Mouse (Mus musculus): Measurements from ENCODE around the gene Serpinb9e. TPM values are rescaled to one million over a fixed set of nuclear protein-coding genes. Genes with fewer than 3 reads are reported as not detected.
"Not testable (repeated sequence)": the region's sequence is repeated elsewhere in the genome, so short reads cannot be mapped to it uniquely, and the experiment has no call there.

Gene Serpinb9e
- total RNA-seq (2015; ENCODE audit: low replicate concordance) (not detected in 2 replicates), total RNA-seq (2017; ENCODE audit: low replicate concordance) (not detected in 2 replicates)

- ATAC-seq (replicated peaks; ENCODE audit: low FRiP score, poor library complexity, severe bottlenecking), result not testable (repeated sequence)
These were observed at the start of gene Serpinb9e for GRCm38 (mm10) chr13:33249312-33249711. Gene Serpinb9e, plus strand, starts transcription at chr13:33249612.

- ATAC-seq (replicated peaks; ENCODE audit: low FRiP score, poor library complexity, severe bottlenecking), result no peak
These were observed 49.7 kb upstream of the Serpinb9e start for GRCm38 (mm10) chr13:33199740-33200139.

DNA sequence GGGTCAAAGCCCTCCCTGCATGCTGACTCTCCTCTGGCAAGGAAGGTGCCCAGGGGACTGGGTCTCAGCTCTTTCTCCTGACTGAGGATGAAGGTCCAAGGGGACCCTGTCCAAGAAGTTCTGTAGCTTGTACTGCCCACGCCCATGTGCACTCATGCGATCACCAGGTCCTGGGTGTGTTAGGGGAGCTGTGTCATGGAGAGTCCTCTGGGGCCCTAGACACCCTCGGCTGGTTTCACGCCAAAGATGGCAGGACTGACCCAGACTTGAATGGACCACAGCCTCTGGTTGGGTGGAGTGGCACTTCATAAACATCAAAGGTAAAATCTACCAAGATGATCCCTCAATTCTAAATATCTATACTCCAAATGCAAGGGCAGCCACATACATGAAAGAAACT, 59.2 kb downstream of the Serpinb9e start:
- ATAC-seq (replicated peaks; ENCODE audit: low FRiP score, poor library complexity, severe bottlenecking), result not testable (repeated sequence)

Other genes starting within 250 kb of the Serpinb9e start
- gene Serpinb9, start 246.4 kb upstream of the Serpinb9e start, total RNA-seq (2015; ENCODE audit: low replicate concordance), result 10.9 and 13.3 TPM in 2 replicates
- gene Serpinb9, start 246.4 kb upstream of the Serpinb9e start, total RNA-seq (2017; ENCODE audit: low replicate concordance), result 10.1 and 11.4 TPM in 2 replicates
- 0.63 TPM in 1 of 2 replicates, not detected in the other for gene Serpinb9b, start 222.2 kb upstream of the Serpinb9e start, total RNA-seq (2015; ENCODE audit: low replicate concordance)
- not detected in 2 replicates for gene Serpinb9b, start 222.2 kb upstream of the Serpinb9e start, total RNA-seq (2017; ENCODE audit: low replicate concordance)
- not detected in 2 replicates for gene Serpinb1b, start 171.0 kb upstream of the Serpinb9e start, total RNA-seq (2015; ENCODE audit: low replicate concordance)
- not detected in 2 replicates for gene Serpinb1b, start 171.0 kb upstream of the Serpinb9e start, total RNA-seq (2017; ENCODE audit: low replicate concordance)
- gene Serpinb9c, start 89.9 kb upstream of the Serpinb9e start, total RNA-seq (2015; ENCODE audit: low replicate concordance), result not detected in 2 replicates
- gene Serpinb9c, start 89.9 kb upstream of the Serpinb9e start, total RNA-seq (2017; ENCODE audit: low replicate concordance), result not detected in 2 replicates
- gene Serpinb9d, start 56.7 kb upstream of the Serpinb9e start, total RNA-seq (2015; ENCODE audit: low replicate concordance), result not detected in 2 replicates
- gene Serpinb9d, start 56.7 kb upstream of the Serpinb9e start, total RNA-seq (2017; ENCODE audit: low replicate concordance), result not detected in 2 replicates
- gene Serpinb9f, start 74.5 kb downstream of the Serpinb9e start, total RNA-seq (2015; ENCODE audit: low replicate concordance), result not detected in 2 replicates
- not detected in 2 replicates for gene Serpinb9f, start 74.5 kb downstream of the Serpinb9e start, total RNA-seq (2017; ENCODE audit: low replicate concordance)
- not detected in 2 replicates for gene Gm11397, start 146.1 kb downstream of the Serpinb9e start, total RNA-seq (2015; ENCODE audit: low replicate concordance)
- not detected in 2 replicates for gene Gm11397, start 146.1 kb downstream of the Serpinb9e start, total RNA-seq (2017; ENCODE audit: low replicate concordance)
- not detected in 2 replicates for gene Serpinb9g, start 235.2 kb downstream of the Serpinb9e start, total RNA-seq (2015; ENCODE audit: low replicate concordance)
- not detected in 2 replicates for gene Serpinb9g, start 235.2 kb downstream of the Serpinb9e start, total RNA-seq (2017; ENCODE audit: low replicate concordance)